ENCODE assay signal across 9 mouse cellular contexts in genomic region chr16:17583064-17583463, GRCm38 (mm10). TPM values are rescaled to one million over a fixed set of nuclear protein-coding genes. Genes with fewer than 3 reads are reported as not detected.
DNase-seq lines count a peak whose midpoint lies in the region; ATAC-seq and TF ChIP-seq lines count a peak whose summit lies in the region.
"Had no signal": no experiment of that assay in that cellular context is flagged by ENCODE, and none has a peak within 500 bp of the region (broad histone marks: within the 10 kb centered on the region; RNA-seq: fewer than 3 reads in every experiment).

Gene Slc7a4 (minus strand): TSS chr16:17583214.

- ATAC-seq in forebrain, embryonic 15.5 days (replicated peaks) = no peak
- ATAC-seq in neural tube, embryonic 15.5 days (ENCODE audit: low FRiP score) = no peak

- no peak within 1 kb of the TSS for H3K27ac ChIP-seq in layer of hippocampus, adult 2 months
- no peak within 1 kb of the TSS for H3K27ac ChIP-seq in forebrain, embryonic 15.5 days (replicated peaks)
- no peak within 1 kb of the TSS for H3K27ac ChIP-seq in neural tube, embryonic 15.5 days (replicated peaks)
- H3K27ac ChIP-seq: embryonic facial prominence, embryonic 13.5 days had no signal

- peak; percentile 71 for TF ChIP-seq CTCF in layer of hippocampus, adult 2 months (conservative IDR thresholded peaks at IDR 0.05)

- 10% methylated on average over 8 of the region's 8 CpGs for WGBS in forebrain, embryonic 15.5 days
- WGBS in neural tube, embryonic 15.5 days = 14% methylated on average over 8 of the region's 8 CpGs

- DNase-seq in layer of hippocampus, adult 2 months (ENCODE audit: low spot score in 2 of 2) = no peak
- DNase-seq in layer of hippocampus, adult 9-10 months (ENCODE audit: low spot score) = no peak
- DNase-seq in ZHBTc4 (ENCODE audit: low read depth, low spot score) = peak; percentile 92
- no peak for DNase-seq in left cerebral cortex, postnatal 25 days (ENCODE audit: low spot score in 2 of 2)
- DNase-seq in MN1 (ENCODE audit: low spot score) = no peak
- DNase-seq in heart, adult 11 months = no peak

- H3K27me3 ChIP-seq in forebrain, embryonic 15.5 days = no peaks in the 10 kb centered on the region
- peaks cover 4% of the 10 kb centered on the region; the same call in 1 of the 2 replicates for H3K27me3 ChIP-seq in neural tube, embryonic 15.5 days (replicated peaks)

- H3K9ac ChIP-seq in forebrain, embryonic 15.5 days (replicated peaks) = no peak within 1 kb of the TSS
- H3K9ac ChIP-seq in neural tube, embryonic 15.5 days (replicated peaks) = no peak within 1 kb of the TSS
- H3K9ac ChIP-seq: embryonic facial prominence, embryonic 13.5 days had no signal

- intact Hi-C loops in left cerebral cortex, postnatal 25 days (cut with DNase I) = no loop called here

- no peaks in the 10 kb centered on the region for H3K4me1 ChIP-seq in forebrain, embryonic 15.5 days
- H3K4me1 ChIP-seq in neural tube, embryonic 15.5 days = no peaks in the 10 kb centered on the region
- H3K4me1 ChIP-seq: embryonic facial prominence, embryonic 13.5 days had no signal

- H3K4me2 ChIP-seq in forebrain, embryonic 15.5 days (replicated peaks) = no peak within 1 kb of the TSS
- H3K4me2 ChIP-seq in neural tube, embryonic 15.5 days = no peak within 1 kb of the TSS
- H3K4me2 ChIP-seq: embryonic facial prominence, embryonic 13.5 days had no signal

- no peaks in the 10 kb centered on the region for H3K36me3 ChIP-seq in forebrain, embryonic 15.5 days
- H3K36me3 ChIP-seq in neural tube, embryonic 15.5 days = no peaks in the 10 kb centered on the region
- H3K36me3 ChIP-seq: embryonic facial prominence, embryonic 13.5 days had no signal

- H3K9me3 ChIP-seq in forebrain, embryonic 15.5 days = no peaks in the 10 kb centered on the region
- no peaks in the 10 kb centered on the region for H3K9me3 ChIP-seq in neural tube, embryonic 15.5 days (replicated peaks)
- H3K9me3 ChIP-seq: embryonic facial prominence, embryonic 13.5 days had no signal

- no peak within 1 kb of the TSS for H3K4me3 ChIP-seq in layer of hippocampus, adult 2 months
- no peak within 1 kb of the TSS for H3K4me3 ChIP-seq in forebrain, embryonic 15.5 days
- no peak within 1 kb of the TSS for H3K4me3 ChIP-seq in neural tube, embryonic 15.5 days (replicated peaks)
- H3K4me3 ChIP-seq: embryonic facial prominence, embryonic 13.5 days had no signal

RNA-seq across cellular contexts. Expression of gene Slc7a4, which starts in this region (rescaled TPM):
- total RNA-seq in layer of hippocampus, adult 2 months (2021) = 100 to 1,000 TPM; 102 to 105 TPM
- 29.3 and 32.0 TPM in 2 replicates for polyA plus RNA-seq in forebrain, embryonic 15.5 days (2015; fragmentation: Nextera tagmentation; extraction: Ambion mirVana)
- 10 to 100 TPM; 83.2 to 87.4 TPM for total RNA-seq in left cerebral cortex, postnatal 25 days (2021)
- polyA plus RNA-seq in neural tube, embryonic 15.5 days (2015; fragmentation: Nextera tagmentation; extraction: Ambion mirVana) = 40.4 and 46.1 TPM in 2 replicates
